Mouse (Mus musculus) lung, adult 2 months (tissue): ENCODE results near the gene Exoc7. TPM values are rescaled to one million over a fixed set of nuclear protein-coding genes. Genes with fewer than 3 reads are reported as not detected.

Source experiments
- DNase-seq: peaks from one replicate; pipeline ENCODE4 v3.0.0; 2022
- H3K4me1 ChIP-seq: fragments of 200-500 bp; 2 replicates; pipeline ENCODE4 v1.6.1; 2011; ENCODE audit warnings: low read length; ENCODE audit not compliant: control insufficient read depth, insufficient read depth
- H3K4me3 ChIP-seq: fragments of 200-500 bp; replicated peaks from 2 replicates; pipeline ENCODE3; 2011; ENCODE audit warnings: low read depth, mild to moderate bottlenecking, control low read depth, low read length; ENCODE audit errors: extremely low read depth
- CTCF ChIP-seq: fragments of 200-500 bp; IDR thresholded peaks from 2 replicates; pipeline ENCODE4 v1.5.1; 2011; ENCODE audit warnings: mild to moderate bottlenecking, low read length, control low read depth; ENCODE audit not compliant: insufficient read depth
- POLR2A ChIP-seq: fragments of 200-500 bp; IDR thresholded peaks from 2 replicates; pipeline ENCODE4 v1.6.1; 2011; ENCODE audit warnings: low read depth, mild to moderate bottlenecking, control low read depth, low read length, borderline replicate concordance; ENCODE audit errors: extremely low read depth
- WGBS: fragments of 180-500 bp; shearing (Covaris S2); methylation state at CpG from one replicate; pipeline ENCODE4 v1.1.7; 2018; 5-methylcytosine and 5-hydroxymethylcytosine counted together
- polyA plus RNA-seq: library from polyadenylated mRNA; depleted of rRNA; stranded (reverse); fragments of >200 nt; gene quantifications from 2 replicates; pipeline ENCODE4 v1.2.3, GENCODE M21; 2012

The Exoc7 gene
- polyA plus RNA-seq, 1 experiment = 33.2 TPM

DNA sequence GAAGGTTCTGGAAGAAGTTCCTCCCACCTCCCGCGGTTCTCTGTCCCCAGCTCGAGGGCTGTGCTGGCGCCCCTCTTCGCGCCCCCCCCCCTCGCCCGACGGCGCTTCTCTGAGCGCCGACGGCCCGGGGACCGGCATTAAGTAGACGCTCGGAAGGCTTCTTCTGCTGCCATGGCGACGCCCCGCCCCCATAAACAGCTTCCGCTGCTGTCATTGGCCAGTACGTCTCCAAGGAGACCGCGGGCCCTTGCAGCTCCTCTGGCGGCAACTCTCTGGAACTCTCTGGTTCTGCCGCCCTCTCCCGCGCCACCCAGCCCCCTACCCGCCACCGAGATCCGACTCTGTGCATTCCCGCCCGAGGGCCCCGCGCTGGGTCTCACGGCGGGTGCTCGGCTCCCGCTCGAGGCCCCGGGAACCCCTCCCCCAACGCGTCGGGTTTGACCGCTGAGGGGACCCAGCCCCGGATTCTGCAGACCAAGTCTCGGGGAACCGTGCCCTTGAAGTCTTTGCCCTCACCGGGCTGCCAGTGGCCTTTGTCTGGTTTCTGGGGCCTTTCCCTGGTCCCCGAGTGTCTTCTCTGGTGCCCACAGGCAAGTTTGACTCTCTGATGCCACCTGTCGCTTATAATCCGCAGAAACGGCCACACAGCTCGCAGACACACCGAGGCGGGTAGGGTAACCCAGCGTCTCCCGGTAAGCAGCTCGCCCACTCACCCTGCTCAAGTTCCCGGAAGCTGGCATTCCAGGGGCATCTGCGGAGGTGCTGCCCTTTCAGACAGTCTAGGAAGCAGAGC lies 28.4 kb upstream of the Exoc7 start, which contains the start of gene Foxj1:
Gene Foxj1, minus strand, starts transcription at position 156 of the 793 bp plus-strand sequence.
- DNase-seq = peak; percentile 96
- Histone ChIP-seq H3K4me1 (peaks cover 3% of the 10 kb centered on the region), H3K4me3 (peak within 1 kb of the TSS; percentile 76)
- TF ChIP-seq CTCF (peak; percentile 64), POLR2A (no peak)
- under 1% methylated on average over 61 of the region's 61 CpGs for WGBS

GRCm38 (mm10) chr11:116334417-116334782 lies 27.4 kb upstream of the Exoc7 start:
- WGBS = 9% methylated on average over 26 of the region's 26 CpGs
- no peak for TF ChIP-seq CTCF
- TF ChIP-seq POLR2A = no peak
- DNase-seq = no peak
- Histone ChIP-seq H3K4me1 (peaks cover 3% of the 10 kb centered on the region), H3K4me3 (no peak overlapping the region)

GRCm38 (mm10) chr11:116333526-116334416 lies 26.7 kb upstream of the Exoc7 start:
- peaks cover 3% of the 10 kb centered on the region for H3K4me1 ChIP-seq
- TF ChIP-seq POLR2A = no peak
- TF ChIP-seq CTCF = no peak
- peak overlapping the region; percentile 2 for H3K4me3 ChIP-seq
- 33% methylated on average over 31 of the region's 31 CpGs for WGBS
- no peak for DNase-seq

DNA sequence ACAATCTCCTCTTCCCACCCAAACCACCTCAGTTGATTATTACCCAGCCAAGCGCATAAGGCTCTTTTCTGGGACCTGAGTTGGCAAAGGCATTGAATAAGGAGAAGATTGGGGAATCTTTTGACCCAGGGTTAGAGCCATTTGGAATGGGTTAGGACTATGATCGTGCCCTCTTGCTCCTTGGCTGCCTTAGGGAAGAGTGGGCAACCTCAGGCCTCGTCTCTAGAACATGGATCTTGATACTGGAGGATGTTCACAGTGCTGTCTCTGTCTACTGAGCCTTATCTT lies 25.9 kb upstream of the Exoc7 start:
- H3K4me3 ChIP-seq = no peak overlapping the region
- TF ChIP-seq POLR2A (no peak), CTCF (no peak)
- H3K4me1 ChIP-seq = peaks cover 3% of the 10 kb centered on the region
- DNase-seq = no peak
- WGBS = 95% methylated on average over 3 of the region's 3 CpGs

GRCm38 (mm10) chr11:116332232-116332982 lies 25.4 kb upstream of the Exoc7 start:
- Histone ChIP-seq H3K4me1 (peaks cover 3% of the 10 kb centered on the region), H3K4me3 (no peak overlapping the region)
- 62% methylated on average over 18 of the region's 19 CpGs for WGBS
- no peak for TF ChIP-seq CTCF
- no peak for TF ChIP-seq POLR2A
- DNase-seq = no peak

GRCm38 (mm10) chr11:116330211-116330518 lies 23.1 kb upstream of the Exoc7 start:
- TF ChIP-seq POLR2A = no peak
- TF ChIP-seq CTCF = no peak
- DNase-seq = no peak
- H3K4me3 ChIP-seq = no peak overlapping the region
- peaks cover 3% of the 10 kb centered on the region; the same call in 1 of the 2 replicates for H3K4me1 ChIP-seq
- WGBS = 71% methylated on average over 7 of the region's 7 CpGs

- 47% methylated on average over 18 of the region's 18 CpGs for WGBS
- TF ChIP-seq POLR2A (no peak), CTCF (no peak)
- H3K4me3 ChIP-seq = no peak overlapping the region
- H3K4me1 ChIP-seq = no peaks in the 10 kb centered on the region
- DNase-seq = peak; percentile 29
Measured at GRCm38 (mm10) chr11:116329314-116330210, 22.5 kb upstream of the Exoc7 start.

DNA sequence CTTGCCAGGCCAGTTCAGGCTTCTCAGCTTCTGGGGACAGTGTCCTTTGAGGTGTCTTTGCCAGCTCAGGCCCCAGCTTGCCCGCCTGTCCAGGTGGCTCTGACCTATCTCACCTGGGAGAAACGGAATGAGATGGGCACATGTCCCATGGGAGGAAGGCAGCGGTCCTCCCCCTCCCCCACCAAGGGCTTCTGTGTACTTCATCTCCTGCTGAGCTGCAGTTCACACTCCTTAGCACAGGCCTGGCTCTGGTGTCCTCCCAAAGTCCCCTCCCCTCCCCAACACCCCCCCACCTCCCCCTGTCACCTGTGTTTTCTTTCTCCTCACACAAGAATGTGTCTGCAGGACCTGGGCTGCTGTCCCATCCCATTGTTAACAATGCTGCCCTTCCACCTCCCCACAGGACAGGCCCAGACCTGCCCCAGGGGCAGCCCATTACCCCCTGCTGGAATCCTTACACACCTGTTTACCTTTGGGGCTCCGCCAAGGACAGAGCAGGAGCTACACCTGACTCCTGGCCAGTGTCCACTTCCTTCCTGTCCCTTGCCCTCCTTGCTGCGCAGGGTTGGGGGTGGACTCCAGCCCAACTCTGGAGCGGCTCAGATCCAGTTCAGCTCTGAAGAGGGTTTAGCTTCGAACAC lies 20.1 kb upstream of the Exoc7 start:
- TF ChIP-seq POLR2A (no peak), CTCF (no peak)
- no peak for DNase-seq
- WGBS = 68% methylated on average over 7 of the region's 7 CpGs
- Histone ChIP-seq H3K4me3 (no peak overlapping the region), H3K4me1 (no peaks in the 10 kb centered on the region)
